Mouse (Mus musculus): ENCODE data around the gene Mut. TPM values are rescaled to one million over a fixed set of nuclear protein-coding genes. Genes with fewer than 3 reads are reported as not detected.
A peak's percentile ranks its signal among the peaks of the same experiment; 100 is the strongest.

The Mut gene
- total and polyA plus RNA-seq, 3 experiments: 25.0 to 65.8 (median 25.8) TPM

DNA sequence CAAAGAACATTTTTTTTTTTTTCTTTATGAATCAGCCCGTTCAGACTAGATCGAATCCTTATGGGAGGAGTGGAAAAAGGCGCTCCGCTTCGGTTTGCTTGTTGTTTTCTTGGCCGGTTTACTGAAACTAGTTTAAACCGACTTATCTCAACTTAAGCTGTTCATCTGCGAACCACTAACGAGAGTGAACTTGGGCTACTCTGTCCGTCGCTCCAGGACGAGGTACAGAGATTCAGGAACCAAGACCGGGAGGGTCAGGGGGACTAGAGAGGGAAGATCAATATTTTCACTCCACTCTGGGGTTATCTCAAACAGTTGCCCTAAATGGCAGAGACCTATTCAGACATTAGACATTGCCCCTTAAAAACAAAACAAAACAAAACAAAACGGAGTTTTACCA lies 500 bp upstream of the Mut start:
- H3K79me2 ChIP-seq (ENCODE audit: control insufficient read depth, insufficient read depth, low read length, poor library complexity): peaks cover 8% of the 10 kb centered on the region
- peak overlapping the region; percentile 72 for H3K27ac ChIP-seq (ENCODE audit: control insufficient read depth, low read depth, low read length)
- H3K9me3 ChIP-seq (replicated peaks; ENCODE audit: insufficient read depth, low read length): no peaks in the 10 kb centered on the region
- H3K4me3 ChIP-seq (ENCODE audit: control insufficient read depth in 1 of 2, insufficient read depth in 1 of 2, low read depth in 2 of 2, low read length in 2 of 2): peak overlapping the region; percentile 88 to 91
- H3K4me1 ChIP-seq (ENCODE audit: control insufficient read depth in 1 of 2, insufficient read depth in 2 of 2, low read length in 2 of 2): peaks cover 0 to 6% of the 10 kb centered on the region in 2 experiments; a peak in 1 of 4 replicates
- peak overlapping the region; percentile 79 for H3K9ac ChIP-seq (ENCODE audit: control insufficient read depth, low read depth, low read length, poor library complexity, severe bottlenecking)
- peak; percentile 62 for DNase-seq (ENCODE audit: low read depth, low spot score)
- no peak for TF ChIP-seq HCFC1 (IDR thresholded peaks at IDR 0.05; ENCODE audit: low read depth, low read length)
- no peak for TF ChIP-seq MYB (IDR thresholded peaks at IDR 0.05; ENCODE audit: low read depth, low read length)
- TF ChIP-seq SIN3A (IDR thresholded peaks at IDR 0.05; ENCODE audit: low read length): no peak
- TF ChIP-seq UBTF (IDR thresholded peaks at IDR 0.05; ENCODE audit: borderline replicate concordance, insufficient read depth, low read depth, low read length): no peak
- no peak for TF ChIP-seq E2F4 (IDR thresholded peaks at IDR 0.05; ENCODE audit: borderline replicate concordance, low read depth, low read length)
- no peak for TF ChIP-seq RCOR1 (IDR thresholded peaks at IDR 0.05; ENCODE audit: low read depth, low read length)
- no peak for TF ChIP-seq CHD1 (IDR thresholded peaks at IDR 0.05; ENCODE audit: low read depth, low read length)
- no peak for TF ChIP-seq CHD2 (IDR thresholded peaks at IDR 0.05; ENCODE audit: low read length)
- no peak for TF ChIP-seq TCF12 (IDR thresholded peaks at IDR 0.05; ENCODE audit: low read depth, low read length)
- TF ChIP-seq TAL1 (IDR thresholded peaks at IDR 0.05; ENCODE audit: low read length): no peak
- no peak for TF ChIP-seq RAD21 (IDR thresholded peaks at IDR 0.05; ENCODE audit: low read depth, low read length)
- TF ChIP-seq SMC3 (IDR thresholded peaks at IDR 0.05; ENCODE audit: low read depth, low read length): no peak
- TF ChIP-seq ZKSCAN1 (IDR thresholded peaks at IDR 0.05; ENCODE audit: low read depth, low read length): no peak
- no peak for TF ChIP-seq NRF1 (IDR thresholded peaks at IDR 0.05; ENCODE audit: insufficient read depth, low read depth, low read length, poor library complexity, severe bottlenecking)
- TF ChIP-seq ZC3H11A (IDR thresholded peaks at IDR 0.05; ENCODE audit: low read depth, low read length): no peak
- no peaks in the 10 kb centered on the region for H3K27me3 ChIP-seq (ENCODE audit: control insufficient read depth in 1 of 2, insufficient read depth in 2 of 2, low read length in 2 of 2)
- H3K36me3 ChIP-seq (ENCODE audit: control insufficient read depth in 1 of 2, insufficient read depth in 2 of 2, low read length in 2 of 2): peaks cover 5 to 11% of the 10 kb centered on the region in 2 experiments

GRCm38 (mm10) chr17:40948518-40948917 lies 14.0 kb downstream of the Mut start:
- no peak overlapping the region for H3K9ac ChIP-seq (ENCODE audit: control insufficient read depth, low read depth, low read length, poor library complexity, severe bottlenecking)
- H3K4me1 ChIP-seq (ENCODE audit: control insufficient read depth in 1 of 2, insufficient read depth in 2 of 2, low read length in 2 of 2): no peaks in the 10 kb centered on the region
- H3K27me3 ChIP-seq (ENCODE audit: control insufficient read depth in 1 of 2, insufficient read depth in 2 of 2, low read length in 2 of 2): no peaks in the 10 kb centered on the region
- no peaks in the 10 kb centered on the region for H3K9me3 ChIP-seq (replicated peaks; ENCODE audit: insufficient read depth, low read length)
- H3K4me3 ChIP-seq (ENCODE audit: control insufficient read depth in 1 of 2, insufficient read depth in 1 of 2, low read depth in 2 of 2, low read length in 2 of 2): no peak overlapping the region
- H3K27ac ChIP-seq (ENCODE audit: control insufficient read depth, low read depth, low read length): no peak overlapping the region
- no peak for DNase-seq (ENCODE audit: low read depth, low spot score)
- TF ChIP-seq POLR2A (IDR thresholded peaks at IDR 0.05; ENCODE audit: control insufficient read depth in 1 of 2, insufficient read depth in 1 of 2, low read depth in 1 of 2, low read length in 2 of 2, poor library complexity in 1 of 2) (no peak), USF1 (IDR thresholded peaks at IDR 0.05; ENCODE audit: low read depth, low read length) (no peak), JUND (IDR thresholded peaks at IDR 0.05; ENCODE audit: low read depth, low read length) (no peak), KAT2A (conservative IDR thresholded peaks at IDR 0.05; ENCODE audit: low read depth, low read length) (no peak), SIN3A (IDR thresholded peaks at IDR 0.05; ENCODE audit: low read length) (no peak), MAFK (IDR thresholded peaks at IDR 0.05; ENCODE audit: borderline replicate concordance, low read depth, low read length) (no peak), ZKSCAN1 (IDR thresholded peaks at IDR 0.05; ENCODE audit: low read depth, low read length) (no peak), EP300 (IDR thresholded peaks at IDR 0.05; ENCODE audit: low read depth in 1 of 2, low read length in 2 of 2) (no peak), GABPA (IDR thresholded peaks at IDR 0.05; ENCODE audit: low read depth, low read length) (no peak), MEF2A (IDR thresholded peaks at IDR 0.05; ENCODE audit: extremely low read depth, insufficient replicate concordance, low read depth, low read length, poor library complexity, severe bottlenecking) (no peak), RCOR1 (IDR thresholded peaks at IDR 0.05; ENCODE audit: low read depth, low read length) (no peak), MAZ (IDR thresholded peaks at IDR 0.05; ENCODE audit: low read depth, low read length) (no peak), RAD21 (IDR thresholded peaks at IDR 0.05; ENCODE audit: low read depth, low read length) (no peak)
- no peaks in the 10 kb centered on the region for H3K79me2 ChIP-seq (ENCODE audit: control insufficient read depth, insufficient read depth, low read length, poor library complexity)
- peaks cover 0 to 4% of the 10 kb centered on the region in 2 experiments; a peak in 2 of 4 replicates for H3K36me3 ChIP-seq (ENCODE audit: control insufficient read depth in 1 of 2, insufficient read depth in 2 of 2, low read length in 2 of 2)
